Mouse (Mus musculus) layer of hippocampus, adult 9-10 months (tissue): ENCODE data around the gene Pex12.
A peak's percentile ranks its signal among the peaks of the same experiment; 100 is the strongest.
"Not testable (repeated sequence)": the region's sequence is repeated elsewhere in the genome, so short reads cannot be mapped to it uniquely, and the experiment has no call there.

ENCODE experiments used
- DNase-seq: peaks from one replicate; pipeline ENCODE4 v3.0.0; 2022; ENCODE audit warnings: low spot score

The Pex12 gene

GRCm38 (mm10) chr11:83286566-83286965 is 15.8 kb downstream of the Pex12 start, which contains the start of gene Slfn14:
Gene Slfn14 (minus strand): TSS chr11:83286726.
- DNase-seq, result no peak

DNA sequence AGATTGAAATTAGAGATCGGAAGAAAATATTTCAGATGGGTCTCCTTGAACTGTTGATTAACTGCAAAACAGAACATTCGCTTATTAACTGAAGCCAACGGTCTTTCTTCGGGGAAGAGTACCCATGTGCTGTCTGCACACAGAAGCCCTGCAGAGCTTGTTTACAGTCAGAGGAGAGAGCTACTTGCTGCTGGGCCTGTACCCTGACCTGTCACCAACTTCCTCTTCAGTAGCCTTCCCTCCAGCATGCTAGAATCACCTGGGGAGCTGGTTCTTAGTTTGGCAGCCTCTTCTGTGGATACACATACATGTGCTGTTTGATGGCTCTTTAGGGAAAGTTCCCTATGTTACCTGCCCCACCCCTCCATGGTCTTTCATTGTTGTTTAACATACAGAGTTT is 16.8 kb downstream of the Pex12 start:
- DNase-seq, result no peak

GRCm38 (mm10) chr11:83282084-83282483 is 20.3 kb downstream of the Pex12 start:
- no peak for DNase-seq

DNA sequence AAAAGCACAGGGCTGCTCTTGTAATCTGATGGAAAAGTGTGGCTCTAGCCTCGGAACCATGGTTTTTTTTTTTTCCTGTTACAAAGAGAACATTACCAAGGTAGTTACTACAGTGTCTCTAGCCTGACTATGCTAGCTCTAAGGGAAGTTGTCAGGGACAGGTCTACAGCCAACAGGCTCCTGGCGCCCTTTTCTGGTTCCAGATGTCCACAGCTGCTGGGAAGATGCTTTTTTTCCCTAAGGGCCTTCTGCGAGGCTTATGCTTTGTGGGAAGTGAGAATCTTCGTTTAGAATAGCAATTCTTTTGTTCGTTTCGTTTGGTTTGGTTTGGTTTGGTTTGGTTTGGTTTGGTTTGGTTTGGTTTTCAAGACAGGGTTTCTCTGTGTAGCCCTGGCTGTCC is 22.7 kb downstream of the Pex12 start:
- no peak for DNase-seq

DNA sequence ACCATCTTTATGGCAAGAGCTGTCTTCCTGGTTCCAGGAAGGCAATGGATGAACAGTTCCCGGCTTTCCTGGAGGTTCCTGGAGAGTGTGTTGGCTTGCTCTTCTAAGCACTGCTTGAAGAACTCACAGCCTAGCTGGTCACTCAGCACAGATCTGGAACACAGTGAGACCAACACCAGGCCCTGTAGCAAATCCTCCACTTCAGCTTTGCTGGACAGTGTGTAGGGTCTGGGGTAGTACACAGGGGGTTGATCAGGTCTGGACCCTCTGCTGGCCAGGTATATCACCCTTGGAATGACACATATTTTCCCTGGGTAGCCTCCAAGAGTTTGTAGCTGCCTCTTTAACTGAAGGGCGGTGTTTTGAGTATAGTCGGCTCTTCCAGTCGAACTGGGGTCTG is 23.4 kb downstream of the Pex12 start:
- DNase-seq, result no peak

DNA sequence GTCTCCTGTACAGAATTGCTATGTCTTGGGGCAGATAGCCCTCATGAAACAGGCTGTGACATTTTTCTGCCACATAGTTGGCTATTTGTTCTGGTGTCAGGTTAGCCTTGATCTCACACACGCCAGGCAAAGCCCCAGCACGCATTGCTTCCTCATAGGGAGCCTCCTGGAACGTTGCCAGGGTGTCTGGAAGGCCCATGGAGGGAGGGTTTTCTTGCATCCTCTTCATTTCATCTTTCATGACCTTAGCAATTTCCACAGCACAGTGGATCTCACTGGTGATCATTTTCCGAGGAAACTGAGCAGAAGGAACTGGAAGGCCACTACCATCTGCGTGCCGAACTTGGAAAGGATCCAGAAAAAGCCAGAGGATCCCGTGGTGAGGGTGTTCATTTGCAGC is 26.1 kb downstream of the Pex12 start:
- DNase-seq, result no peak

- no peak for DNase-seq
Observed at GRCm38 (mm10) chr11:83271951-83272843, 30.2 kb downstream of the Pex12 start.

DNA sequence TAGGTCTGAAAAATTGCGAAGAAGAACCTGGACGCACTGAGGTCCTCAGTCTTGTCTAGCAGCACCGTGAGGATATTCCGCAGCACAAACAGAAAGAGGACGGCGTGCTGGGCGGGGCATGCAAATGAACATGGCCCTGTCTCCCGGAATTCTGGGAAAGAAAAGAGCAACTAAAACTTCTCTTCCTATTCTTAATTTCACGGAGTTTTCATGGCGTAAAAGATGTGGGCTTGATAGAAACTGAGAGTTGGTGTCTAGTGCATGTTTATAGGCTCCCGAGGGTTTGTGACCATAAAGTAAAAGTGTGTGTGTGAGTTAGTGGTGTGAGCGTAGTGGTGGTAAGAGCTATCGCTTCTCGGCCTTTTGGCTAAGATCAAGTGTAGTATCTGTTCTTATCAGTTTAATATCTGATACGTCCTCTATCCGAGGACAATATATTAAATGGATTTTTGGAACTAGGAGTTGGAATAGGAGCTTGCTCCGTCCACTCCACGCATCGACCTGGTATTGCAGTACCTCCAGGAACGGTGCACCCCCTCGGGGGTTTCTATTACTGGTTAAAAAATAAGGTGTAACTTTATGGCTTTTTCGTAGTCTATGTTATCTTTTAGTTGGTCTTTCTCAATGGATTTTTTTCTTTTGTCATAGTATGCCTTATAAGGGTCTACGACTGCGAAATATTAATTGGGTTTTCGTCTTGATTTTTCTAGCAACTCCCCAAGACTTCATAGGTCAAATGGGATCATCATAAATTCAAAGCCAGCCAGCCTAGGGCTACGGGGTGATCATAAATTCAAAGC is 31.0 kb downstream of the Pex12 start:
- peak; percentile 88 for DNase-seq

GRCm38 (mm10) chr11:83270842-83271150 is 31.6 kb downstream of the Pex12 start:
- no peak for DNase-seq

DNA sequence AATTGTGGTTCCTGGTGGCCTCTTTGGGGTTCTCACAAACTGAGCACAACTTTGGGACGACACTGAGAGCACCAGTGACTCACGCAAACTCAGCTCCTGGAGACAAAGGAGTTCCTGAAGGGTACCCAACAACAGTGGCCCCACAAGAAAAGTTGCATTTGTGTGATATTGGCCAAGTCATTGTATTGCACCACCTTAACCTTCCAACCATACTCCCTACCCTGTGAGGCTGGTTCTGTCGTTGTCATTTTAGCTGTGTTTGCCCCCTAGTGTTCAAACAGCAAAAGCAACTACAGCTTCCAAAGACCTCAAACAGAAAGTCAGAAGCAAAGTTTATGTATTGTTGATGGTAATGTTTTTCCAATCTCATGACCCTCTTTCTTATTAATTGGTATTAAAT is 39.2 kb downstream of the Pex12 start:
- no peak for DNase-seq

- DNase-seq, result no peak
Observed at GRCm38 (mm10) chr11:83262673-83263072, 39.7 kb downstream of the Pex12 start.

- DNase-seq, result not testable (repeated sequence)
Observed at GRCm38 (mm10) chr11:83257211-83257610, 45.2 kb downstream of the Pex12 start.
